Mouse (Mus musculus) liver, embryonic 14.5 days (tissue): ENCODE results near the gene Hemk1.

Source experiments
- CTCF ChIP-seq: IDR thresholded peaks from 2 replicates; pipeline ENCODE4 v1.5.1; 2016; ENCODE audit warnings: antibody characterized with exemption, low read depth, control low read depth
- EP300 ChIP-seq: IDR thresholded peaks from 2 replicates; pipeline ENCODE4 v1.6.1; 2016; ENCODE audit warnings: antibody characterized with exemption, low read depth

DNA sequence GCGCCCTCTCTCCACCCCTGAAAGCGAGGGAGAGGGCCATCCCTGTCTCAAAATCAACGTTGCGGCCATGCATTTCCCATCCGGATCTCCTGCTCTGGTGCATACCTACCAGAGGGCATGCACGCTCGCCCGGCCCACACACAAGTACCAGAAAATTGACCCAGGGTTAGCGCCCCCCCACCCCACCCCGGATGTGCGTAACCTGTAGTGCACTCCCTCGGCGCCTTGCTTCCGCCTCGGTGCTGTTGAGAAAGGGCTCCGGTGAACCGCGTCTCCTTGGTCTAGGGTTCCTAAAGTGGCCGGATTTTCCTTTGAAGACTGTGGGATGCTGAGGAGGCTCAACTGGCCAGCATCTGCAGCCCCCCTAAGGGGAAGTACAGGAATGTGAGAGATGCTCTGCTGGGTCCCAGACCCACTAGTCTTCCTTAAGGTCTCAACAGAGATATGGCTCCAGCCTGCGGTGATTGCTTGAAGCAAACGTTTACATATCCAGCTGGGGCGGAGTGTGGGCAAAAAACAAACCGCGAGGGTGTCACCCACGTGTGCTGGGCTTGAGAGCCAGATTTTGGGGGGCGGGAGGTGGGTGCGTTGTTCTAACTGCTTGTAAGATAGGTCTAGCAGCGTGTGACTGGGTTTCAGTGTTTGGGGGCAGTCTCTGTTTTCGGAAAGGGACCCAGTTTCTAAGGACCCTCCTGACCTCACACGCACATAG lies at the start of gene Hemk1:
- TF ChIP-seq CTCF (no peak), EP300 (no peak)
